Mouse (Mus musculus): ENCODE data around the gene Gpr18. TPM values are rescaled to one million over a fixed set of nuclear protein-coding genes. Genes with fewer than 3 reads are reported as not detected.
A peak's percentile ranks its signal among the peaks of the same experiment; 100 is the strongest.

The Gpr18 gene
- polyA plus RNA-seq, 1 experiment: 0.06 TPM

DNA sequence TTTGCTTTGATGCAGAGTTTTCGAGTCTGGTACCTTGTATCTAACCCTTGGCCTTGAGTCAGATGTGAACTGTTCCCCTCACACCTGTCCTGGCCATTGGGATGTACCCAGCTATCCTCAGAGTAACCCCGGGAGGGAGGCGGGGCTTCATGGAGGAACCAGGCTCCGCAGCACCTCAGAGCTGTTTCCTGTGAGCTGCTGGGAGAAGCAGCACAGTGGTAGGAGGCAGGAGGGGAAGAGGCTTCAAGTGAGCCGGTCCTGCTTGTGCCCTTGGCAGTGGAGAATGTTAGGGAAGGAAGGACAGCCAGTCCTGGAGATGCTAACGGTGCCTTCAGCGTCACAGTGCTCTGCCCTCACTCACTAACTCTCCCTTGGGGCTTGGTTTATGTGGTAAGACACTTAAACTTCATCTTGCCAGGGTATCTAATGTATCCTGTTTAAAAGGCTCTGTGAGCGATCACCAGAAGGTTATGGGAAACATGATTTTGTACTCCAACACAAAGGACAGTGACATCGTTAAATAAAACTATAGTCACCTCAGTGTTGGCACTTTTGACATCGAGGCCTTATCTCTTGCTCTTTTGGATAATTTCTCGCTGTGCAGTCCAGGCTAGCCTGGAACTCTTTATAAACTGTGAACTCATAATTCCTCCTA, 22.1 kb upstream of the Gpr18 start:
- Histone ChIP-seq H3K27ac (ENCODE audit: insufficient read depth, low read length) (peak overlapping the region; percentile 64; the same call in 1 of the 2 replicates), H3K4me3 (ENCODE audit: insufficient read depth, low read length) (no peak overlapping the region)
- no peak for TF ChIP-seq POLR2A (IDR thresholded peaks at IDR 0.05; ENCODE audit: extremely low read depth, insufficient read depth, low read length)
- no peak for TF ChIP-seq CTCF (IDR thresholded peaks at IDR 0.05; ENCODE audit: extremely low read depth, insufficient read depth, low read length)

DNA sequence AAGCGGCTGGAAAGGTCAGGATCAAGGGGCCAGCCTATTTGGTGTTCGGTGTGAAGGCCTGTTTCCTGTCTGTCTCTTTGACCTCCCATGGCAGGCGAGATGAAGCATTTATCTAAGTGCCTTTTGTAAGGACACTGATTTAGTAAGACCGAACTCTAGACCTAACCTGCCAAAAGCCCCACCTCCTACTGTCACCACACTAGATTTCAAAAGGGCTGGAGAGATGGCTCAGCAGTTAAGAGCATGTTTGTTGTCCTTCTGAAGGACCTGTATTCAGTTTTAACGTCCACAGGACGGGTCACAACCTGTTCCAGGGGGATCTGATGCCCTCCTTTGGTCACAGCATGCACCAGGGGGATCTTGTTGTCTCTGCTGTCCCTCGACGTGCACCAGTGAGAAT, 21.3 kb upstream of the Gpr18 start:
- Histone ChIP-seq H3K4me1 (ENCODE audit: control insufficient read depth, insufficient read depth, low read length) (no peaks in the 10 kb centered on the region), H3K4me3 (ENCODE audit: insufficient read depth, low read length) (no peak overlapping the region), H3K27ac (ENCODE audit: insufficient read depth, low read length) (no peak overlapping the region)
- TF ChIP-seq POLR2A (IDR thresholded peaks at IDR 0.05; ENCODE audit: extremely low read depth, insufficient read depth, low read length): no peak
- no peak for TF ChIP-seq CTCF (IDR thresholded peaks at IDR 0.05; ENCODE audit: extremely low read depth, insufficient read depth, low read length)

More for the DNA sequence above, 22.1 kb upstream of the Gpr18 start:
- no peaks in the 10 kb centered on the region for H3K4me1 ChIP-seq (ENCODE audit: control insufficient read depth, insufficient read depth, low read length)

DNA sequence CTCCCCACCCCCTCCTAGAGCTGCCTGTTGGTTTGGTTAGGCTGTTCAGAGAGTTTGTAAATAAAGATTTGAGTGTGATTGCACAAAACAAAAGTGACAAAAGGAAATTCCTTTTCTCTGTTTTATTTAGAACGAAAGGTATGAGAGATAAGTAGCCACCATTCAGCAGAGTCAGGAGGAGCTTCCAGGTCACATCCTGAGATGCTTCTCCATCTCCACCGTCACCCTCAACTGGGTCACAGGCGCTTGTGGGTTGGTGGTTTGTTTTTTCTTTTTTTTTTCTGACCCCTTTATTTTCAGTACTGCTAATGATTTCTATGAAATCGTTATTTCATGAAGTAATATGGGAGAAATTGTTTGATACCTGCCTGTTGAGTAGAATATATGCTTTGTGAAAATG, 20.8 kb upstream of the Gpr18 start:
- TF ChIP-seq POLR2A (IDR thresholded peaks at IDR 0.05; ENCODE audit: extremely low read depth, insufficient read depth, low read length): no peak
- no peak for TF ChIP-seq CTCF (IDR thresholded peaks at IDR 0.05; ENCODE audit: extremely low read depth, insufficient read depth, low read length)
- no peaks in the 10 kb centered on the region for H3K4me1 ChIP-seq (ENCODE audit: control insufficient read depth, insufficient read depth, low read length)

DNA sequence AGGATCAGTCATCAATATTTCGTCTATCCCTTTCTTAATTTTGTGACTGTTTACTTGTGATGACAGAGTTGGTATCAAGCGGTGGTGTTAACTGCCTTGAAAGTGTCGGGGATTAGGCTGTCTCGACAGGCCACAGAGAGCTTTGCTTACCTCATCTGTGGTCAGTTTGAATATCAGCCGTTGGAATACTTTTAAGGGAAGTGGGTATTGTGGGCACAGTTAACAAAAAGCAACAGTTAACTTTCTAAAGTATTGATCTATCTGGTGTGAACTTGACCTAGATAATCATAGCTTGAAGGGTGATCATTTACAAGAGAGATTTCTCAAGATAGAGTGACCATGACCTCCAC, 19.0 kb upstream of the Gpr18 start:
- no peak overlapping the region for H3K4me3 ChIP-seq (ENCODE audit: insufficient read depth, low read length)
- H3K4me1 ChIP-seq (ENCODE audit: control insufficient read depth, insufficient read depth, low read length): no peaks in the 10 kb centered on the region
- TF ChIP-seq CTCF (IDR thresholded peaks at IDR 0.05; ENCODE audit: extremely low read depth, insufficient read depth, low read length): no peak
- TF ChIP-seq POLR2A (IDR thresholded peaks at IDR 0.05; ENCODE audit: extremely low read depth, insufficient read depth, low read length): no peak
- no peak overlapping the region for H3K27ac ChIP-seq (ENCODE audit: insufficient read depth, low read length)

More for the DNA sequence above, 20.8 kb upstream of the Gpr18 start:
- H3K4me3 ChIP-seq (ENCODE audit: insufficient read depth, low read length): no peak overlapping the region
- no peak overlapping the region for H3K27ac ChIP-seq (ENCODE audit: insufficient read depth, low read length)

GRCm38 (mm10) chr14:121933906-121934596, 18.5 kb upstream of the Gpr18 start:
- Histone ChIP-seq H3K4me3 (ENCODE audit: insufficient read depth, low read length) (no peak overlapping the region), H3K4me1 (ENCODE audit: control insufficient read depth, insufficient read depth, low read length) (no peaks in the 10 kb centered on the region), H3K27ac (ENCODE audit: insufficient read depth, low read length) (no peak overlapping the region)
- TF ChIP-seq CTCF (IDR thresholded peaks at IDR 0.05; ENCODE audit: extremely low read depth, insufficient read depth, low read length) (no peak), POLR2A (IDR thresholded peaks at IDR 0.05; ENCODE audit: extremely low read depth, insufficient read depth, low read length) (no peak)

- Histone ChIP-seq H3K4me3 (ENCODE audit: insufficient read depth, low read length) (no peak overlapping the region), H3K27ac (ENCODE audit: insufficient read depth, low read length) (no peak overlapping the region), H3K4me1 (ENCODE audit: control insufficient read depth, insufficient read depth, low read length) (no peaks in the 10 kb centered on the region; the same call in 1 of the 2 replicates)
- no peak for TF ChIP-seq POLR2A (IDR thresholded peaks at IDR 0.05; ENCODE audit: extremely low read depth, insufficient read depth, low read length)
- no peak for TF ChIP-seq CTCF (IDR thresholded peaks at IDR 0.05; ENCODE audit: extremely low read depth, insufficient read depth, low read length)
These were observed 16.6 kb upstream of the Gpr18 start for GRCm38 (mm10) chr14:121932180-121932579.

DNA sequence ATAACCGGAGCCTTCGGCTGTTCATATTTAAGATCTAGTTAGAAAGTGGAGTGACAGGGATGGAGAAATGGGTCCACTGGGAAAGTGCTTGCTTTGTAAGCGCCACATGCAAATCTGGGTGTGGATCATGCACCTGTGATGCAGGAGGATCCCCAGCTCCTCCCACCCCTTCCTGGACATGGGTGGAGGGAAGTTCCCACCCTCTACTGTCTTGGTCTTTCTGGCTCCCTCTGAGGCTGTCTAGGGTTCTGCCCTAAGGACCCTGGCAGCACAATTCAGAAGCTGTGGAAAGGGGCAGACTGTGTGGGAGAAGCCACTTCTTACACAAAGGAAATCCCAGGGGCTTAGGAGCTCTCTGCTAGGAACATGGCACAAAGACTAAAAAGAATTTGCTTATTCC, 16.0 kb upstream of the Gpr18 start:
- no peak for TF ChIP-seq CTCF (IDR thresholded peaks at IDR 0.05; ENCODE audit: extremely low read depth, insufficient read depth, low read length)
- TF ChIP-seq POLR2A (IDR thresholded peaks at IDR 0.05; ENCODE audit: extremely low read depth, insufficient read depth, low read length): no peak
- Histone ChIP-seq H3K4me3 (ENCODE audit: insufficient read depth, low read length) (no peak overlapping the region), H3K4me1 (ENCODE audit: control insufficient read depth, insufficient read depth, low read length) (no peaks in the 10 kb centered on the region; the same call in 1 of the 2 replicates), H3K27ac (ENCODE audit: insufficient read depth, low read length) (no peak overlapping the region)

DNA sequence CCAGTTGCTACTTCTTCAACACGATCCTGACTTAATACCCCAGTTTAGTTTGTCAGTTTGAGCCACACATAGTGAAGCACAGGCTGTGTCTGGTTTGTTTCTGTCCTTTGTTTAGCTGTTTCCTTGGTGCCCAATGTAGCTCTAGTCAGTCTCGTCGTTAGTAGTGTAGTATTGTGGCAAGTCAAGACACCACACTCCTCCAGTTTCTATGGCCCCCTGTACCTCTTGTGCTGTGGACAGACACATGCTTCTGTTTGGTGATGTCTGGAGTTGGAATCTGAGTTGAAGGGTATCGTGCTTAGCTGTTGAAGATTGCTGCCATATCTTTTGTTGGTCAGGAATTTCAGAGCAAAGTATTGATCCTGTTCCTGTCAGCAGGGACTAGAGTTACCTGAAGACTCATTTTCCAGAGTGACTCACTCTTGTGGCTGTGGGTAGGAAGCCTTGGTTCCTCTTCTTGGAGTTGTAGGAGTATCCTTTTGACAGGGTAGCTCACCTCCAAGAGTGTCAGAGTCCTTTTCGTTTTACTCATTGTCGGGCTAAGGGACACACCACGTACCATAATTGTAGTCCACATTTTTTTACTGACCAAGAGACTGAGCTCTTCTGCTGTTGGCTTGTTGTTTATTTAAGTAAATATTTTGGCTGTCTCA, 15.3 kb upstream of the Gpr18 start:
- TF ChIP-seq POLR2A (IDR thresholded peaks at IDR 0.05; ENCODE audit: extremely low read depth, insufficient read depth, low read length) (no peak), CTCF (IDR thresholded peaks at IDR 0.05; ENCODE audit: extremely low read depth, insufficient read depth, low read length) (no peak)
- H3K27ac ChIP-seq (ENCODE audit: insufficient read depth, low read length): no peak overlapping the region
- H3K4me1 ChIP-seq (ENCODE audit: control insufficient read depth, insufficient read depth, low read length): no peaks in the 10 kb centered on the region; the same call in 1 of the 2 replicates
- no peak overlapping the region for H3K4me3 ChIP-seq (ENCODE audit: insufficient read depth, low read length)

DNA sequence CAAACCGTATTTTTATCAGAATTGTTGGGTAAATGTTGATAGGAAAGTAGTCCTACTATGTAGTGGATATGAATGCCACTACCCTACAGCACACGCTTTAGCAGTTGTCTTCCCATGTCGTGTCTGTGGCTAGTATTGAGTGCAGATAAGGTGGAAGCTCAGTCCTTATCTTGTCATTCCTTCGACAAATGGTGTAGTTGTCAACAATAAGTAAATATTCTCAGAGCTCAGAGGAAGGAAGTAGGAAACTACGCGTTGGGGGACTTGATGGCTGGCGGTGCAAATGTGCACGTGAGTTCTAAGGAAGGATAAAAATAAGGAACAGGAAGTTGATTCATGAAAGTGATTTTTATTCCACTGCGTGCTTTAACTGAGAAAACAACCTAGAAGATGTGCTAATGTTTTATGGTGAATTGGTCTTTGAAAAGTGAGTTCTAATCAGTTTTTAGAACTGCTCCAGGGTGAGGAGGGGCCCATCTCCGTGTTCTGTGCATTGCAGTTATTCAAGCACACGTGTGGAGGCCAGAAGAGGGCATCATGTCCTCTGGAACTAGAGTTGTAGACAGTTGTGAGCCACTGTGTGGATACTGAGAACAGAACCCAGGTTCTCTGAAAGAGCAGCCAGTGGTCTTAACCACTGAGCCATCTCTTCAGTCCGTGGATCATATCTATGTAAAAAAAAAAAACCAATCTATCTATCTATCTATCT, 13.8 kb upstream of the Gpr18 start:
- Histone ChIP-seq H3K27ac (ENCODE audit: insufficient read depth, low read length) (no peak overlapping the region), H3K4me1 (ENCODE audit: control insufficient read depth, insufficient read depth, low read length) (no peaks in the 10 kb centered on the region; the same call in 1 of the 2 replicates), H3K4me3 (ENCODE audit: insufficient read depth, low read length) (no peak overlapping the region)
- TF ChIP-seq CTCF (IDR thresholded peaks at IDR 0.05; ENCODE audit: extremely low read depth, insufficient read depth, low read length): no peak
- no peak for TF ChIP-seq POLR2A (IDR thresholded peaks at IDR 0.05; ENCODE audit: extremely low read depth, insufficient read depth, low read length)

Data from cortical plate, adult 2 months (tissue).